Mouse (Mus musculus) embryonic stem cell, embryonic (primary cell): ENCODE data around the gene Gyg.

Experiments
- CTCF ChIA-PET, 4 experiments: fragments of 300-600 bp in 2 of 4; fragments of 350-600 bp in 2 of 4; sonication (Branson Sonifier 250); formaldehyde crosslinking; loops; one replicate each; lab custom pipeline; 2022; ENCODE audit warnings: inconsistent platforms in 2 of 4; lab: Charles Lee
- POLR2A ChIA-PET, 4 experiments: fragments of 300-600 bp in 2 of 4; fragments of 350-600 bp in 2 of 4; sonication (Branson Sonifier 250); formaldehyde crosslinking; loops; one replicate each; lab custom pipeline; 2022; ENCODE audit warnings: antibody characterized with exemption in 4 of 4, inconsistent platforms in 1 of 4; lab: Charles Lee

Gyg gene

DNA sequence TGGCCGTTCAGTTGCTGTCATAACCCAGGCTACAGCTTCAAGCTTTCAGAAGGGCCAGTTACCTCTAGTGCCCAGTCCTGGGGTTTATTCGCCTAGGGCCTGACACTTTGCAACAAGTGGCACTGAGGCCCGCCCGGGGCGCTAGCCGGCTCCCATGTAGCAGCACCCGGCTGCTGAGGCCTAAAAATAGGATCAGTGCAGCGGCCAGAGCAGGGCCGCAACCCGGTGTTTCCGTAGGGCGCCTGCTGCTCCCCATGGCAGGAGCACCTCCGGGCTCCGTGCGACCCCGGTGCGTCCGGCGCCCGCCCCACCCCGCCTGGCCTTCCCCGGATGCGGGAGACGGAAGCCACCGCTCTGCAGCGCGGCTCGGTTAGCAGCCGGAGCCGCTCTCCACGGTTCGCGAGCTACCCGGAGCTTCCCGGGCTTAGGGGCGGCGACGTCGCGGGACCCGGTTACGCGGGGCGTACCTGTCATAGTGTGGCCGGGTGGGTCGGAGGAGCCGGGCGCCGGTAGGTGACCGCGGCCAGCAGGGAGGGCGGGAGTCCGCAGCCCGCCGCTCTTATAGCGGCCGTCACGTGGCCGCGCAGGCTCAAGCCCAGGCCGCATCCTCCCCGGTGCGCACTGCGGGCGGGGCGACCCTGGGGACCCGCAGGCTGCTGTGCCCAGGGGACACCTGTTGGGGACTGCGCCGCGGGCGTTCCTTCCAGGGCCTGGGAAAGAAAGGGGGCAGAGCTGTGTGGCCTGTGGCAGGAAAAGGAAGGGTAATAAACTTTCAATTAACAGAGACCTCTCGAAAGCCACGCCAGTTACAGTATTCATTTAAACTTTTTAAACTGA is at the start of gene Gyg:
Gene Gyg (minus strand): TSS at position 787 of the 837 bp plus-strand sequence.
- ChIA-PET CTCF (interaction anchor here in 1 of 4 experiments (0.6 kb wide), 1 partner anchor 87 kb away, joined by 6 read pairs; no protein-coding TSS in a partner anchor), POLR2A (no interaction called here)

DNA sequence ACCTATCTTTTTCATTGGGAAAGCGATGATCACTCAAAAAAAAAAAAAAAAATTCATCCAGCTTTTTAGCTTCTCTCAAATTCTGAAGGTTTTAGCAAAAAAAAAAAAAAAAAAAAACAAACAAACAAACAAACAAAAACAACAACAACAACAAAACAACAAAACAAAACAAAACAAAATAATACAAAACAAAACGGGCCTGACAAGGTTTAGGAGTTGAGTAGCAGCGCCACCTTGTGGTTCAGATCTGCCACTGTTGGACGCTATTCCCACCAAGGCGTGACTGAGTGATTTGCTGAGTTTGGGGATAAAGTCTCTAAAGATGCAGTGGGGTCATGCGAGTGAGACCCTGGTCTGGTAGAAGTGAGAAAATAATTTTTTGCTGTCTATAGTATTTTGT is 43.8 kb upstream of the Gyg start:
- POLR2A ChIA-PET: no interaction called here

DNA sequence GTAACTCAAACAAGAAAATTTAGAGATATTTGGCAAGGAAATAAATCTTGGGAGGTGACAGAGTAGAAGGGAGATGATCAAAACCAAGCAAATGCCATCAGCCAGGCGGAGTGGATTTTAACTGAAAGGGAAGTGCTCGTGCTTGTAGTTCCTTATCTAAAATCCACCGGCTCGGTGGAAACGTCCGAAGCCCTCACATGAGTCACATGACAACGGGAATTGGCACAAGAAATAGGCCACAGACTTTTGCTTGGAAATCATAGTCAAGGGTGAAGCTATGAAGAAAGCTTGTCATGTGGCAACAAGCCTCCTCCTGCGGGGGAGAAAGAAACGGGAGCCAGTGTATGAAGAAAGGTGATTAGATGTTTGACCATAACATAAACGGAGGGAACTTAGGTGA is 42.8 kb upstream of the Gyg start:
- ChIA-PET POLR2A (no interaction called here), CTCF (interaction anchor here in 2 of 4 experiments (0.5 to 0.7 kb wide), 2 partner anchors 303 to 676 kb away, joined by 3 read pairs; no protein-coding TSS in a partner anchor)

More for the DNA sequence above, 43.8 kb upstream of the Gyg start:
- CTCF ChIA-PET: interaction anchor here in 1 of 4 experiments (0.6 kb wide), 2 partner anchors 249 to 1157 kb away, joined by 3 to 4 read pairs; no protein-coding TSS in a partner anchor

DNA sequence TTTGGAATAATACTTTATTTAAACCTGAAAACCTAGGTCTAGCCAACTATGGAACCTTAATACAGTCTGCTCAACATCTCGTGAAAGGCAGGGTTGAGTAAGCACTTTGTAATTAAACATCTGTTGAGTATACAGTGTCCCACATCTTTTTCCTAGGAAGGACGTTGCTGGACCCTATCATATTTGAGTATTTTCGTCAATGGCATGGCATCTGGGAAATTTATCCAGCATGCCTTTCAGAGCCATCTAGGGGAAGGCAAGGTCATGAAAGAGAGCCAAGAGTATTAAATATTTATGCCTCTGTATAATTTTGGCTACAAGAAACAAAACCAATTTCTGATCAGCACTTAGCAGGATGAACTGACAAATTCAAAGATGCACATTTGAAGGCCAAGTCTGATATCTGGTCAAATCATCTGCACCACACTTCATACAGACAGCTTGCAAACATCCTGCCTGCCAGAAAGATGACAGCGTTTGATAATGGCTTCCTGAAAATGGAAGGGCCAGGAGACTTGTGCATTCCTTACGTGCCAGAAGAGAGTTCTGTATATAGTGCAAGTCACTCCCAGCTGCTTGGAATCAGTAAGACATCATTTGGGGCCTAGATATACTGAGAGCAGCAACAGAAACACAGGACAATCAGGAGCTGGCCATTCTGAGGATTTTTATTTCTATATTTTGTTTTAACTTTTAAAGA is 34.0 kb upstream of the Gyg start:
- ChIA-PET POLR2A (interaction anchor here in 1 of 4 experiments (0.6 kb wide), 1 partner anchor 260 kb away, joined by 3 read pairs; no protein-coding TSS in a partner anchor), CTCF (interaction anchor here in 1 of 4 experiments (0.6 kb wide), 1 partner anchor 227 kb away, joined by 5 read pairs; no protein-coding TSS in a partner anchor)

DNA sequence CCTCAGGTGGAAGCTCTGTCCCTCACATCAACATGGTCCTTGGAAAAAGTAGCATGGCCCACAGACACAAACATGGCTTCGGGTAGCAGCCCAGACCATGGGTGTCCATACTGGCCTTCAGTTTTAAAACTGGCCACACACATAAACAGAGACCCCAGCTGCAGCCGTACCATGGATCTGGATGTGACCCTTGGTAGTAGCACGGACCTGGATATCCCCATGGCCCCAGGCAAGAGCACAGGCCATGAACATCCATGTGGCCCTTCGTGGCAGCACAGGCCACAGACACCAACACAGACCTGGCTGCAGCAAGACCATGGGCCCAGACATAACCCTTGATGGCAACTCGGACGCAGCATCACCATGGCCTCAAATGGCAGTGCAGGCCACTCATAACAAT is 17.3 kb upstream of the Gyg start:
- ChIA-PET CTCF (interaction anchor here in 1 of 4 experiments (0.7 kb wide), 1 partner anchor 145 kb away, joined by 3 read pairs; no protein-coding TSS in a partner anchor), POLR2A (no interaction called here)

DNA sequence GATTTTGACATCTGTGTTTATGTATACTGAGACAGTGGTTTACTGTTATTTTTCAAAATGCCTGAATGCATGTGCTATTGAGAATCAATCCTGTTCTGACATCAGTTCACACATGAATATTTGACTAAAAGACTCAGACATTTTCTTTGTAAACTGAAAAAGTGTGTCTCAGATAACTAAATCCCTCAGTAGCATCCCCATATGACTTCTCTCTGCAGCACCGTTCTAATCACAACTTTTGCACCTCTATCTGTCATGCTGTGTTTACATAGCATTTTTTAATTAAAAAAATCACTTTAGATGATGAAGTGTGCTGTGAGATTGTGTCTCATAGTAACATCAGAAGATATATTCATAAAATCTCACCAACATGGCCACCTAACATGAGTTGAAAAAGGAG is 12.4 kb upstream of the Gyg start:
- POLR2A ChIA-PET: no interaction called here
- CTCF ChIA-PET: no interaction called here

DNA sequence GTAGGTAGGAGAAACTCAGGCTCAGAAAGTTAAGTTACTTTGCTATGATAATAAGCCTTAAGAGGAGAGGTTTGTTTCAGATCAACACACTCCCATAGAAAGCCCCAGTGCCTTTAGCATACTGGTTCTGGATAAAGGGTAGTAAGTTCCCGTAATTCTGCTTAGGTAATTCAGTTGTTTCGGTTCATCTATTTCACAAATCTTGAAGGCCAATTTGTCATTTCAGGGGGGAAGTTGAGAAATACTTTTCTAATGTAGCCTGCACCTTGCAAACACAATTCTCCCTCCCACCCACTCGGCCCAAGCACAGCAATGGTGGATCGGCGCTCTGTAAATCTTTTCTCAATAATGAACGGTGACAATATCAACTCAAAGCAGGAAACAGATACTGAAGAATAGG is 359 bp upstream of the Gyg start:
- ChIA-PET CTCF (no interaction called here), POLR2A (no interaction called here)

DNA sequence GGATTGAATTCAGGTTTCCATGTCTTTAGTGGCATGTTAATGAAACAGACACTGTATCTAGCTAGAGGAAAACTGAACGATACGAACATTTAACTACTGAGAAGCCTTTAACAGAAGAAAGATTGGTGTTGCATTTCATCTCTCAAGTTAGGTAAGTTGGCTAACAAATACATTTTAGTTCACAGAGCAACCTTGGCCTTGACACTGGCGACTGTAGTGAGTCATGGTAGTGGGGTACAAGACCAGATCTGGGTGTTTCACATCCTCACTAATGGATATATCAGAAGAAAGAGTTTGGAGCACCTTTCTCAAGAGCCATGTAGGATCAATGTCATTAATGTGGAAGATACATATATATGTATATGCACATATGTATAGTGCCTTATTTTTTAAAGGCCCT is 3.5 kb downstream of the Gyg start:
- ChIA-PET CTCF (no interaction called here), POLR2A (no interaction called here)

DNA sequence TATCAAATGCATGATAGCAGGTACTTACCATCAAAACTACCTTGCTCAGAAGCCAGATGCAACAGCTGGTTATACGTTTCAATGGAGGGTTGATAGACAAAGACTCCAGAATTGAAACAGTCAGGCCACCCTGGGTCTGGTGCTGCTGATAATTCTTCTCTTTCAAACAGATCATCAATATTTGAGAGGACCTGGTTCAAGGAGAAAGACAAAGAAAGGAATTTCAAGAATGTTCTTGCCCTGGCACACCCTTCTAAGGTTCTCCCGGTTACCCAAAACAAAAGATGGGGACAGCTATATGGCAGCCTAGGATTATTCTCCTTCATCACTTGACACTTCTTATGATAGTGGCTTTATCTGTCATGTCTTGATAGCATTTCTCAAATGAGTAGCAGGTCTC is 4.6 kb downstream of the Gyg start:
- ChIA-PET CTCF (no interaction called here), POLR2A (no interaction called here)

DNA sequence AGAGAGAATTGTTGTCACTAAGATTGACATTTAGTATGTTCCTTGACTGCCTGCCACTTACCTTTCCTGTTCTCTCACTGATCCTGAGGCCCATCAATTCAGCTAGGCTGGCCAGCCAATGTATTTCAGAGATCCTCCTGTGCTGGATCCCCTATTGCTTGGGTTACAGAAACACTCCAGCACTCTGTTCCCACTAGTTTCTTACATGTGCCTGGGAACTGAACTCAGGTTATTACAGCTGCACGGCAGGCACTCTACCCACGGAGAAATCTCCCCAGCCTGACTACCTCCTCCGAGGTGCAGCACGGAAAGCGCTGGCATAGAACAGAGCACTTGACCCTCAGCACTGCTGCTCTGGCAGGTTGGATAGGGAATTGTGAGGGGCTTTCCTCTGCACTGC is 7.5 kb downstream of the Gyg start:
- POLR2A ChIA-PET: interaction anchor here in 1 of 4 experiments (1.5 kb wide), 1 partner anchor 90 kb away, joined by 5 read pairs; the partner anchor contains the start of gene Hltf
- CTCF ChIA-PET: no interaction called here

DNA sequence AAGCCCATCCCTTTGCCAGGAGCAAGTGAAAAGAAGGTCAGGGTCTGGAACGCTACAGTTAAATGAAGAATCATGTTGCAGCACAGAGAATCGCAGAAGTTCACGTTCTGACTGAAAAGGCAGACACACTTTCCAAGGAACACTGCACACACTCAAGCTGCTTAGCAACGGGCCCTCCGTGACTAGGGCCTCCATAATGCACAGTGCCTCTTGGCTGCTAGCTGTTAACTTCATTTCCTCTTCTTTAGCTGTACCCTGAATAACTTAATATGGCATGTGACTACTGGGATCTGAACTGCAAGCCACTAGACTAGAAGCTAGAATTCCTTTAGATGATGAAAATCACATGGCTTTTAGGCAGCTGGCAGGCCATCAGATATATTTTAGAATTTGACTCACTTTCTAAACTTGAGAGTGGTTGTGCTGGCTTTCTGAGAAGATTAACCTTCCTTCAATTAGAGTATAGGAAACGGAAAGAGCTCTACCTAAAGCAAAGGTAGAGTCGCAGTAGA is 8.2 kb downstream of the Gyg start:
- ChIA-PET CTCF (interaction anchor here in 1 of 4 experiments (0.9 kb wide), 1 partner anchor 14 kb away, joined by 3 read pairs; no protein-coding TSS in a partner anchor), POLR2A (interaction anchor here in 1 of 4 experiments (1.5 kb wide), 1 partner anchor 90 kb away, joined by 5 read pairs; the partner anchor contains the start of gene Hltf)

DNA sequence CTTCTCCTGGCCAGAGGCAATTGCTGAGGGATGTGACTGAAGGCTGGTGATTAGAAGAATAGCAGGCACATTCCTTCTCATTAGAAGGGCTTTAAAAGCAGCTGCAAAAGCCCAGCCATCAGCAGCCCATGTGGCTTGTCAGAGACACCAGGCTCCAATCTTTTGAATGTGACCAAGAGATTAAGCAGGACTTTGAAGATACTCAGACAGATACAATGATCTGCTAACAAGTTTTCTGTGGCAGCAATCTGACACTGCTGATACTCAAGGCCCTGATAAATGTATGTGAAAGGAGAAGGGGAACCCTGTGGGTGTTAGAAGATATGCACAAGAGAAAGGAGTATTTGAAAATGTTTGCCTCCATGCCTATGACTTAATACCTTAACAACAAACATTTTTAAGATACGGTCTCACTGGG is 9.4 kb downstream of the Gyg start:
- ChIA-PET POLR2A (no interaction called here), CTCF (no interaction called here)

DNA sequence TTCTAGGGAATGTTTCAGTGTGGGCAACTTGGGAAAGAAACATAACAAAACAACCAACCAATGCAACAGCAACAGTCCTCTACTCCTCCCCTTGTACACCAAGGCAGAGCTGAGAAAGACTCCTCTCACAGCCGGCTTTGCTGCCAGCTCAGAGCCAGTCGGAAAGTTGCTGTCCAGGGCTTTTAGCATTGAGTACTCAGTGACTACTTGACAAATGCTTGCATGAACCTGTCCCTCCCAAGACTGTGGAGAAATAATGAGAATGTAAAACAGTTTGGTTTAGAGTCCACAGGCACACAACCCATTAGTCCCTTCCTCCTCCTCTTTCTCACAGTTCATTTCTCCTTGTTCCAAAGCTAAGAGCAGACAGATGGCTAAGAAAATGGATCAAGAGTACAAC is 10.7 kb downstream of the Gyg start:
- ChIA-PET POLR2A (no interaction called here), CTCF (no interaction called here)

DNA sequence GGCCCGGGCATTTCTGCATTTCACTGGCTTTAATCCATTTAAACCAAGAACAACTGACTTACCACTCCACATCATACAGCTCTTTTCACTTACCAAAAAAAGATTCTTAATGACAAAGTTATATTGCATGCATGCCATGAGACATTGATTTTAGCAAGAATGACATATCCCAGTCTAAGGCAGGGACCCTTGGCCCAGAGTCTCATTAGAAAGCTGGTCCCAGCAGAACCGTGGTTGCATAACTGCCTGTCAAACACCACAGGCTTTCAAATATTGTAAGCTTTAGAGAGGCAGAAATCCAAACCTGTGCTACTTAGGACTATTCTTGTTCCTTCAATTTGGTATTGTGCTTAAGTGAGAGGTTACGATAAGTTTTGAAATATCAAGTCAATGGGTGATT is 11.4 kb downstream of the Gyg start:
- ChIA-PET CTCF (no interaction called here), POLR2A (interaction anchor here in 1 of 4 experiments (0.7 kb wide), 1 partner anchor 370 kb away, joined by 4 read pairs; no protein-coding TSS in a partner anchor)

DNA sequence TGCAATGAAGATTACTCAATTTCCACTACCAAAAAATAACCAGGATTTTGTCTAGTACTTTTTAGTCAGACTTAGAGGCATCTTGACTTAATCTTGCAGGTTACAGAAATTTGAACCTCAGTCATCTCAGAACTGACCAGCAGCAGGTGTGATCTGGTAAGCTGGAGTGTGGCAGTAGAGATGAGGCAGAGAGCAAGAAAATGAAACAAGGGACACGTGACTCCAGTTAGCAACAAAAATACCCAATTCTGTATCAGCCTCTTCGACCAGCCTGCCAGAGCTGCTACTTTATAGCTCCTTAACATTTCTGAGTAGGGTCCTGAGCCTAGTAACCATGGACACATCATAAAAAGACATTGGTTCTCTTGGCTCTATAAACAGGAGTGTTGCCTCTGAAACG is 12.5 kb downstream of the Gyg start:
- POLR2A ChIA-PET: interaction anchor here in 1 of 4 experiments (0.7 kb wide), 1 partner anchor 238 kb away, joined by 3 read pairs; no protein-coding TSS in a partner anchor
- CTCF ChIA-PET: no interaction called here

DNA sequence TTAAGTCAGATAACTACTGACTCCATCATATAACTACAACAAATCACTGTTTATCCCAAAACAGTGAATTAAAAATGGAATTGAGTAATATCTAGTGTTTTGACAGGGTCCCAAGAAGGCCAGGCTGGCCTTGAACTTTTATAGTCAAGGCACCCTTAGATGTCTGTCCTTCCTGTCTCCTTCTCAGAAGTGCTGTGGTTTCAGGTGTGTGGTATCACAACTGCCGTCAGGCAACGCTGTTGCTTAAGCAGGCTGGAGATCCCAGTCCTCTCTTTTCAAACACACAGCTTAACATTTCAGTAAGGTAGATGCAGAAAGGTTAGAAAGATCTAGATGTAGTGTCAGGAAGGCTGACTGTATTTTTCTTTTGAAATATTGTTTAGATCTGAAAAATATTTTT is 13.0 kb downstream of the Gyg start:
- ChIA-PET POLR2A (no interaction called here), CTCF (no interaction called here)

DNA sequence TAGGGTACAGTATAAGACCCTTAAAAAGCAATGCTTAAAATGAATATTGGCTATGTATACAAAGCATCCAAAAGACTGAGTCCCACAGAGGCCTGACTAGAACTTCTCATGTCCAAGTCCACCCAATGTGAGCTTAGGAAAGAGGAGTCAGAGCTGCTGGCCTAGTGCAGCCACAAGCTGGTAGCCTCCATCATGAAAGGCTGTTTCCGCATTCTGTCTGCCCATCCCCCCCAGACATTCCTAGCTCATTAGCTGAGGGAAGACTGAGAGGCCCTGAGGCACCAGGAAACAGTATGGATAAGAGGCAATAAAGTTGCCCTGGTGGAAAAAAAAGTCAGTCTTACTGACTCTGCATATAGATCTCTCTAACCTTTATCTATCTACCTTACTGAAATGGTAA is 13.4 kb downstream of the Gyg start:
- POLR2A ChIA-PET: no interaction called here
- CTCF ChIA-PET: no interaction called here

DNA sequence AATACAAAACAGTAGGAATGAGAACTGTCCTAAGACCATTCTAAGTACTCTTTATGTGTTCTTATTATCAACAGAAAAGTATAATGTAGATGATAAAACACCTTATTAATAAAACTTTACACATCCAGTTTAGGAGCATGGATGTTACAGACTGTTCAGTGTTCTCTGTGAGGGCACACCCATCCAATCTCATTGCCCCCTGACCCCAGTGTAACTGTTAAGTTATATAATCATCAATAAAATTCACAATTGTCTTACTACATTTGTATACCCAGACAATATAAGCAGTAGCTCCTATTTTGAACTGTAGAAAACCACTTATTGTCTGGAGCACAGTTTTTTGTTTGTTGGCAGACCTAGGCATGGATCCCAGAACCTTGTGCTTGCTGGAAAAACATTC is 13.9 kb downstream of the Gyg start:
- CTCF ChIA-PET: no interaction called here
- POLR2A ChIA-PET: no interaction called here

DNA sequence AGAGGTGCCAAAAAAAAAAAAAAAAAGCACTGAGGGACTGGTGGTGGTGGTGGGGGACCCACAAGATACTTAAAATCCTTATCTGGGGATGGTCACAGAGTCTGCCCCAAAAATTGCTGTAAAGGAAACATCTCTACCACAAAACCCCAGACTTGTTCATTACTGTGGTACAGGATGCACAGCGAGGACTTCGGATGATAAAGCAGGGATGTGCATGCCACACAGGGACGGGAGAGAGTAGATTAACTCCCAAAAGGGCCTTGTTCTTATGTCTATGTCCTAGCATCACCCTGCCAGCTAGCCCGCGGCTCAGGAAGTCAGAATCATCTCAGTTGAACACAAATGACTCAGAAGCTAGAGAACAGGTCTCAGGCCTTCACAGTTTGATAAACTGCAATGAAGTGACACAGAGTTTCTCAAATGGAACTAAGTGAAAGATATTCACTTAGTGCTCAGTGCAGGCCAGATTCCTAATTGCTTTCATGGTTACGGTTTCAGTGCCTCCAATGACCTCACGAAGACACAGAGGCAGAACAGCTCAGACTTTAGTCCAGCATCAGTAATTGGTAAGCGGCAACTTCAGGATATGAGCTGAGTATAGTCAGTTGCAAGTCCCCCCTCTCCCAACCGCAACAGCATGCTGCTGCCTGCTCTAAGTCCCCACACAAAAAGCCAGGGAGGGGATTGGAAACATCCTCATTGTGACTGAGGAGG is 18.1 kb downstream of the Gyg start:
- CTCF ChIA-PET: no interaction called here
- POLR2A ChIA-PET: interaction anchor here in 1 of 4 experiments (1.3 kb wide), 1 partner anchor 18 kb away, joined by 7 read pairs; no protein-coding TSS in a partner anchor
